Mouse (Mus musculus) intestine, embryonic 15.5 days (tissue): ENCODE results near the gene Hoxa11. TPM values are rescaled to one million over a fixed set of nuclear protein-coding genes. Genes with fewer than 3 reads are reported as not detected.

ENCODE experiments used
- ATAC-seq: fragments of 200-750 bp; cut with Nextera tagmentation; 2 replicates; pipeline ENCODE4 v1.8.0; 2017; ENCODE audit warnings: moderate TSS enrichment, moderate library complexity
- H3K27ac ChIP-seq: fragments of 300-500 bp; sonication (generic); 2 replicates; pipeline ENCODE4 v1.5.1; 2015; ENCODE audit warnings: mild to moderate bottlenecking, inconsistent platforms
- H3K27me3 ChIP-seq: fragments of 300-500 bp; sonication (generic); replicated peaks from 2 replicates; pipeline ENCODE4 v1.6.1; 2015; ENCODE audit warnings: inconsistent platforms
- H3K36me3 ChIP-seq: fragments of 300-500 bp; sonication (generic); 2 replicates; pipeline ENCODE4 v1.6.1; 2015; ENCODE audit warnings: inconsistent platforms
- H3K4me1 ChIP-seq: fragments of 300-500 bp; sonication (generic); replicated peaks from 2 replicates; pipeline ENCODE4 v1.6.1; 2015; ENCODE audit warnings: inconsistent platforms
- H3K4me2 ChIP-seq: fragments of 300-500 bp; sonication (generic); replicated peaks from 2 replicates; pipeline ENCODE4 v1.6.1; 2015; ENCODE audit warnings: mild to moderate bottlenecking, inconsistent platforms
- H3K4me3 ChIP-seq: fragments of 300-500 bp; sonication (generic); replicated peaks from 2 replicates; pipeline ENCODE4 v1.5.1; 2015; ENCODE audit warnings: inconsistent platforms
- H3K9ac ChIP-seq: fragments of 300-500 bp; sonication (generic); 2 replicates; pipeline ENCODE4 v1.6.1; 2015; ENCODE audit warnings: inconsistent platforms
- H3K9me3 ChIP-seq: fragments of 300-500 bp; sonication (generic); 2 replicates; pipeline ENCODE4 v1.6.1; 2016; ENCODE audit warnings: inconsistent platforms
- WGBS: fragments of 180-500 bp; shearing (Covaris S2); methylation state at CpG from one replicate; pipeline ENCODE4 v1.1.7; 2015; 5-methylcytosine and 5-hydroxymethylcytosine counted together
- polyA plus RNA-seq: library from polyadenylated mRNA; unstranded; fragments of >200 nt; fragmentation: Nextera tagmentation; extraction: Ambion mirVana; gene quantifications from 2 replicates; pipeline ENCODE4 v1.2.1, GENCODE M21; 2015

The Hoxa11 gene
- polyA plus RNA-seq, 1 experiment from 2014 or later = 3.3 TPM

DNA sequence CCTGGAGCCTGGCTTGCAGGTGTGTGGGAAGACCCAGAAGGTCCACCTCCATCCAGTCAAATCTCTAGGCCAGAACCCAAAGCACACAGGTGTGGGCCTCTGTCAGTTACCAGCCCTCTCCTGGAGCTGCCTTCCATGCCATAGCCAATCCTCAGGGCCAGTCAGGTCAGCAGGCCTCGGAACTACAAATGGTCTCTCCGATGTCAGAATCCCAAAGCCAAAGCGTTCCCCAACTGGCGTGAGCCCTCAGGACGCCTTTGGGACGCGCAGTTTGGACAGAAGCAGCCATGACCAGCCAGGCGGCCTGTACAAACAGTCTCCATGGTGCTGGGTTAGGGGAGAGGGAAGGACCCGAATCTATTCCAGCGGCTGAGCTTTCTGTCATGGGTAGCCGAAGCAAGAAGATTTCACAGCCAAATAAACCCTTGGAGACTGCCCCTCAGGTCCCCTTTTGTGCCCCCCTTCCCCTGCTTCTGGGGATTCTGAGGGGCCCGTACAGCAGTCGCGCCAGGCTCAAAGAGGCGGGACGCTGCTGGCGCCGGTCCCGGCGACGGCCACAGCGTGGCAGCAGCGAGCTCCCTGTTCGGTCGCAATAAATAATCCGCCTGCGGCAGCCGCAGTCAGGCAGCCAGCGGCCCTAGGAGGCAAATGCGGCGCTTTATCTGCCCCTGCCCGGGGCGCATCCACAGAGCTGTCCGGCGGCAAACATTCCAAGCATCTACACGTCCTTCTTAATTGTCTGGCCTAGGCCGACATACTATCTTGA, 34.3 kb downstream of the Hoxa11 start:
- H3K36me3 ChIP-seq = no peaks in the 10 kb centered on the region
- H3K4me2 ChIP-seq = peak overlapping the region; percentile 69
- peak overlapping the region; percentile 48; the same call in 1 of the 2 replicates for H3K27ac ChIP-seq
- WGBS = 2% methylated on average over 37 of the region's 37 CpGs
- peak overlapping the region; percentile 52 for H3K4me3 ChIP-seq
- peaks cover 75% of the 10 kb centered on the region for H3K27me3 ChIP-seq
- peaks cover 40% of the 10 kb centered on the region for H3K4me1 ChIP-seq
- H3K9ac ChIP-seq = peak overlapping the region; percentile 69
- peak; percentile 72 for ATAC-seq
- no peaks in the 10 kb centered on the region for H3K9me3 ChIP-seq

DNA sequence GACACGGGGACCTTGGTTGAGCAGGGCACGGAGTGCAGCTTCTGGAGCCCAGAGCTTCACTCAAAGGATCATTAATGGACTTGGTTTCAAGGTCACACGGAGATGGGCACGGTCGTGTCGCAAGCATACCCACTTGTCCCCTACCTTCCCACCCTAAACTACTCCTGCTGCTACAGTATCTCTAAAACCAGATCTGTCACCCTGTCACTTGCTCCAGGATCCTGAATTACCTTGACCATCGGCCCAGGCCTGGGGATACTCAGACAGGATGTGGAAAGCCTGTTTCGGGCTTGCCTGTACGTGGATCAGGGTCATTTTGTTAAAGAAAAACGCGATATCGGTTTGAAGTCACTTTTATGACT, 35.9 kb downstream of the Hoxa11 start:
- ATAC-seq = no peak
- WGBS = 28% methylated on average over 12 of the region's 12 CpGs
- peak overlapping the region; percentile 91 for H3K4me2 ChIP-seq
- peaks cover 72% of the 10 kb centered on the region for H3K27me3 ChIP-seq
- H3K36me3 ChIP-seq = no peaks in the 10 kb centered on the region
- no peaks in the 10 kb centered on the region for H3K9me3 ChIP-seq
- H3K4me1 ChIP-seq = peaks cover 39% of the 10 kb centered on the region
- peak overlapping the region; percentile 15 for H3K9ac ChIP-seq
- H3K27ac ChIP-seq = 0 out of 2 replicates have a peak overlapping the region, but pooled peaks have one; percentile 27
- H3K4me3 ChIP-seq = peak overlapping the region; percentile 39

DNA sequence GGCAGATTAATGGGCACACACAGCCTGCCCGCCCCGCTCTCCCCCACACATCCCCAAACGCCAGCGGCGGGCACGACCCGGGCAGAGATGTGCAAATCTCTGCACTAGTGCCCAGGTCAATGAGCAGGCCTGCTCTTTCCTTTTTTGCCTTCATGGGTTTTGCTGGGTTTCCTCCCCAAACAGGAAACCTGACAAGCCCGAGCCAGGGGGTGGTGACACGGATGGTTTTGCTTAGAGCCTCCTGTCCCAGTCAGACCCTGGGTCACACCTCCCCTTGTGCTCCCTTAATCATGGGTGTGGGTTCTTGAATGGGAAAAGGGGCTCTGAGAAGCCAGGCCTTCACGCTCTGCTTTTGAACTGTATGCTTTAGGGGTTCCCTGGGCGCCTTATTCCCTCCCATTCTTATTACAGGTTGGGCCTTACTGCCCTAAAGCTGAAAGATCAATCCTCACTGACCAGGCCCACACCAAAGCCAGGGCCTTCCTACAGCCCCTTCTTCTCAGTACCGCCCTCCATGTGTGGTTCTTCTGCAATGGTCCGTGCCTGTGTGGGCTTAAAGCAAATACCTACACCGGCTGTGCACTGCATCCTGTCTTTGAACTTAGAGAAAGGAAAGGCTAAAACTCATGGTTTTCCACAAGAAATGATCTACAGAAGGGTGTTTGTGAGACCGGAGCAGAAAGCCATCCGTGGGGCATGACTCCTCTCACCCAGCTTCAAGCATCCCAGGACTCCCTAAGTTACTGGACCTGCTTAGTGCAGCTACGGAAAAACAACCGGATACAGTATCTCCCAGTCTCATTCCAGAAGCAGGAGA, 36.5 kb downstream of the Hoxa11 start:
- Histone ChIP-seq H3K27ac (peak overlapping the region; percentile 30; the same call in 1 of the 2 replicates), H3K27me3 (peaks cover 66% of the 10 kb centered on the region), H3K9me3 (no peaks in the 10 kb centered on the region), H3K9ac (peak overlapping the region; percentile 15), H3K4me3 (peak overlapping the region; percentile 39), H3K4me2 (peak overlapping the region; percentile 91), H3K4me1 (peaks cover 39% of the 10 kb centered on the region), H3K36me3 (no peaks in the 10 kb centered on the region)
- WGBS = 28% methylated on average over 17 of the region's 18 CpGs
- ATAC-seq = no peak

DNA sequence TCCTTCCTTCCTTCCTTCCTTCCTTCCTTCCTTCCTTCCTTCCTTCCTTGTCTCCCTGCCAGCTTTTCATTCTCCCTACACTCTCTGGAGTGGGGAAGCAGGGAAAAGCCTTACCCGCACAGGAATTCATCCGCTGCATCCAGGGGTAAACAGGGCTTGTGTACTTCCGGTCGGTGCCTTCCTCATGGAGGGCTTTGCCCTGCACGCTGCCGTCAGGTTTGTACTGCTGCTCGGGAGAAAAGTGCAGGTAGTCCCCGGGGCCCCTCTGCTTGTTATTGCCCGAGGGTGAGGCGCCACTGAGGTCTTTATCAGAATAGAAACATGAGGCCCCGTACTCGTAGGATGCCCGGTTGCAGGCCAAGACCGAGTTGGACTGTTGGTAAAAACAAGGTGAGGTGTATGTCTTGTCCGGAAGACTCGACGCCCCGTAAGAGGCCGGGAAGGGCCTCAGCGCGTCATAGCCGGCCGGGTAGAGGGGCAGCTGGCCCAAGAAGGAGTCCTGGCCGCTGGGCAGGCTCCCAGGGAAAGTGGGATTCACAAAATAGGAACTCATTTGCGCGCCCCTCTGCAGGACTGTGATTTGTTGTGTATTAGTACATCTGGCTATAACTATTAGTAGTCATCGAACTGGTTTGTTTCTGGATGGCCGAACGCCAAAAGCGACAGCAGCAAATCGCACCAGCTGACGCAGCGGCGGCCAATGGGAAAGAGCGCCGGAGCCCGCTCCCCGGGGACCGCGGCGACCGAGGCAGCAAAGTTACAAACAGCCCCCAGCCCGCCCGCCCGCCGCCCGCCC, 37.3 kb downstream of the Hoxa11 start, which contains the start of gene Hoxa6:
Hoxa6 (minus strand) TSS at position 651 of the 796 bp plus-strand sequence.
- peak within 1 kb of the TSS; percentile 91 for H3K4me2 ChIP-seq
- peaks cover 63% of the 10 kb centered on the region for H3K27me3 ChIP-seq
- peak within 1 kb of the TSS; percentile 15 for H3K9ac ChIP-seq
- peaks cover 39% of the 10 kb centered on the region for H3K4me1 ChIP-seq
- no peaks in the 10 kb centered on the region for H3K9me3 ChIP-seq
- H3K4me3 ChIP-seq = peak within 1 kb of the TSS; percentile 39
- H3K36me3 ChIP-seq = no peaks in the 10 kb centered on the region
- WGBS = 7% methylated on average over 47 of the region's 47 CpGs
- H3K27ac ChIP-seq = peak within 1 kb of the TSS; percentile 33
- 0 out of 2 replicates have a peak, but pooled peaks have one; percentile 6 for ATAC-seq

DNA sequence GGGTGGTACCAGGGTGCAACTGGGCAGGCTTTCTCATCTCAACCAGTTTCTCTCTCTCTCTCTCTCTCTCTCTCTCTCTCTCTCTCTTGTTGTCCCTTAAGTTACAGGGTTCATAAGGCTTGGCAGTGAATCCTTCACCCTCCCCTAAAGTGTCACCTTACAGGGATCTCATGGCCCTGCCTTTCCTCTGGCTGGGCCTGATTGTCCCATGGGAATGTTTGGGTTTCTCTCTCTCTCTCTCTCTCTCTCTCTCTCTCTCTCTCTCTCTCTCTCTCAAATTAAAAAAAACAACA, 38.0 kb downstream of the Hoxa11 start:
- Histone ChIP-seq H3K9me3 (no peaks in the 10 kb centered on the region), H3K9ac (no peak overlapping the region), H3K4me3 (0 out of 2 replicates have a peak overlapping the region, but pooled peaks have one; percentile 9), H3K27me3 (peaks cover 57% of the 10 kb centered on the region), H3K4me2 (peak overlapping the region; percentile 91), H3K4me1 (peaks cover 34% of the 10 kb centered on the region), H3K36me3 (no peaks in the 10 kb centered on the region), H3K27ac (0 out of 2 replicates have a peak overlapping the region, but pooled peaks have one; percentile 33)
- ATAC-seq = no peak

DNA sequence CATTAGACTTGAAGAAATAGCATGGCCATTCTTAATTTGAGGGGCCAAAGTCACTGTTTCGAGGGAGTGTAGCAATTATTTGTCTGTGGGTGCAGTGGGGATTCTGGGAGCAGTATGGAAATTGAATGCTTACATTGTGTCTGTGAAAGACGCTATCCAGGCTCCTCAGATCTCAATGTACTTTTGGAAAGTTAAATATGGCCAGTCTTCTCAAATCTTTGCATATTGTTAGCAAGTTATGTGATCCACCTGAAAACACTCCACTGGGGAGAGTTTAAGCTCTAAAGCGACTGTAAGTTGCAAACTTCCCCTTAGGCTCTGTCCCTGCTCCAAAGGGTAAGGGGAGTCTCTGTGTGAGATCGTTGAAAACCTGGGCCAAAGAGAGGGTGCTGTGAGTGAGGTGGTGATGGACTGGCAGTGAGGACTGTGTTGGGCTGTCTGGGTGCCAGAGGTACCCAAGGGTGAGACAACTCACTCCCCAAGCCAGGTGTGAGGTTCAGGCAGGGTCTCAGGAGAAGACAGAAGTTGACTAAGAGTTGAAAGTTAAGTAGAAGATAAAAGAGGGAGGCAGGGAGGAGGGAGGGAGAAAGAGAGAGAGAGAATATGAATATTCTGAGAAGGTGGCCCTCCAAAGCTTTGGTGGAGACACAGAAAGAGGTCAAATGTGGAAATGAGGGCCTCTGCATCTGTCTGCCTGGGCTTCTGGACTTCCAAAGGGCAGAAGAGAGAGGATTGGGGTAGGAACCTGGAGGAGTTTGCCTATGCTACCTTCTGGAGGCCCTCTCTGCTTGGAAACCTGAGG, 38.5 kb downstream of the Hoxa11 start:
- 0 out of 2 replicates have a peak overlapping the region, but pooled peaks have one; percentile 33 for H3K27ac ChIP-seq
- peaks cover 38% of the 10 kb centered on the region for H3K4me1 ChIP-seq
- H3K9ac ChIP-seq = 0 out of 2 replicates have a peak overlapping the region, but pooled peaks have one; percentile 9
- no peaks in the 10 kb centered on the region for H3K36me3 ChIP-seq
- H3K4me3 ChIP-seq = peak overlapping the region; percentile 9; the same call in 1 of the 2 replicates
- peak overlapping the region; percentile 91 for H3K4me2 ChIP-seq
- ATAC-seq = no peak
- H3K27me3 ChIP-seq = peaks cover 55% of the 10 kb centered on the region
- WGBS = 30% methylated on average over 4 of the region's 4 CpGs
- H3K9me3 ChIP-seq = no peaks in the 10 kb centered on the region

DNA sequence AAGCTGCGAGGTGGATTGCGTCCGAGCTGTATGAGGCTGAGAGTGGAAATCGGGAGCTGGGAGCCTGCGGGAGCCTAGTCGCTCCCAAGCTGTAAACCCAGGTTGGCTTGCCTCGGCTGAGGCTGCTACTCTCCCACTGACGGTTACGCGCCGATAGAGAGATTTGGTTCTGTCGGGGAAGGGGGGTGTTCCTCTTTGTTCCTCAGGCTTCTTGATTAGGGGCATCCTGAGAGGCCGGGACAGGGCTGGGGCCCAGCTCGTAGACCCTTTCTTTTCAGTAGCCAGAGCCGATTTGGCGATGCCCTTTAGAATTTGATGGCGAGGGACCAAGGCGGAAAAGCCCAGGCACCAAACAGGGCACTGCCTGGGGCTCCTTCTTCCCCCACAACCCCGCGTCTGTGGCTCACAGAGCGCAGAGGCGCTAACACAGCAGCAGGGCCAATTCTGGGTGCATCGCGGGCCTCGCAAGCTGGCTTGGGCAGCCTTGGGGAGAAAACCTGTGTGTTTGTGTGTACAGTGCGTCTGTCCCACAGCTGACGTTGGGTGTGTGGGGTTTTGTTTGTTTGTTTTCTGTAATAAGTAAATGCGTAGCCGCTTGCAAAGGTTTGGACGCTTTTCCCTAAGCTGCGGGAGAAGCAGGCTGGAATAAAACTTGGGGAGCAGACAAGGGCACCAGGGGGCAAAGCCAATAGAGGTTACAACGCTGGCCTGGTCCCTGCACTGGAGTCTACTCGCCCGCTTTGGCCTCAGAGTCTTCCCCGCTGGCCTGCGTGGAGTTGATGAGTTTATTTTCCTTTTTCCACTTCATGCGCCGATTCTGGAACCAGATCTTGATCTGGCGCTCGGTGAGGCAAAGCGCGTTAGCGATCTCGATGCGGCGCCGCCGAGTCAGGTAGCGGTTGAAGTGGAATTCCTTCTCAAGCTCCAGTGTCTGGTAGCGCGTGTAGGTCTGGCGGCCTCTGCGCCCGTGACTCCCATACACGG, 39.7 kb downstream of the Hoxa11 start:
- Histone ChIP-seq H3K9me3 (no peaks in the 10 kb centered on the region), H3K36me3 (no peaks in the 10 kb centered on the region), H3K27ac (peak overlapping the region; percentile 45), H3K9ac (peak overlapping the region; percentile 9; the same call in 1 of the 2 replicates), H3K4me3 (peak overlapping the region; percentile 14), H3K4me2 (peak overlapping the region; percentile 91), H3K27me3 (peaks cover 45% of the 10 kb centered on the region), H3K4me1 (peaks cover 27% of the 10 kb centered on the region)
- no peak for ATAC-seq
- WGBS = 30% methylated on average over 55 of the region's 55 CpGs

DNA sequence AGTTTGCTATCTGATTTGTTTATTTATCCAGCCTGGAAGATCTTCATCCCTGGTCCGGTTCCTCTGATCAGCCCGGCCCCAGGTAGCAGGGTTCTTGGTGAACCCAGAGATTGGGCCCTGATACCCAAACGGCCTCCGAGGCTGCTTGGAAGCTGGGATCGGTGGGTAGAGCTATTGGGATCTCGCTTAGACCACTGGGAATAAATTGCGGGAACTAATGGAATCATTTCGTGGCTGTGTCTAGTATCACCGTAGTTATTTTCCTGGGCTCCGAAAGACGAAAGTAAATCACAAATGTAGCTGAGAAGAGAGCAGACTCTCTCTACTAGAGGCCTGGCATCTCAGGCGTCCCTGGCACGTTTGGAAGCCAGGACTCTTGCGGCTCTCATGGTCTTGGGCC, 40.4 kb downstream of the Hoxa11 start:
- WGBS = 31% methylated on average over 14 of the region's 14 CpGs
- Histone ChIP-seq H3K27me3 (peaks cover 43% of the 10 kb centered on the region), H3K9me3 (no peaks in the 10 kb centered on the region), H3K4me1 (peaks cover 30% of the 10 kb centered on the region), H3K9ac (peak overlapping the region; percentile 9; the same call in 1 of the 2 replicates), H3K36me3 (no peaks in the 10 kb centered on the region), H3K27ac (peak overlapping the region; percentile 45), H3K4me3 (peak overlapping the region; percentile 4; the same call in 1 of the 2 replicates), H3K4me2 (peak overlapping the region; percentile 91)
- ATAC-seq = no peak

DNA sequence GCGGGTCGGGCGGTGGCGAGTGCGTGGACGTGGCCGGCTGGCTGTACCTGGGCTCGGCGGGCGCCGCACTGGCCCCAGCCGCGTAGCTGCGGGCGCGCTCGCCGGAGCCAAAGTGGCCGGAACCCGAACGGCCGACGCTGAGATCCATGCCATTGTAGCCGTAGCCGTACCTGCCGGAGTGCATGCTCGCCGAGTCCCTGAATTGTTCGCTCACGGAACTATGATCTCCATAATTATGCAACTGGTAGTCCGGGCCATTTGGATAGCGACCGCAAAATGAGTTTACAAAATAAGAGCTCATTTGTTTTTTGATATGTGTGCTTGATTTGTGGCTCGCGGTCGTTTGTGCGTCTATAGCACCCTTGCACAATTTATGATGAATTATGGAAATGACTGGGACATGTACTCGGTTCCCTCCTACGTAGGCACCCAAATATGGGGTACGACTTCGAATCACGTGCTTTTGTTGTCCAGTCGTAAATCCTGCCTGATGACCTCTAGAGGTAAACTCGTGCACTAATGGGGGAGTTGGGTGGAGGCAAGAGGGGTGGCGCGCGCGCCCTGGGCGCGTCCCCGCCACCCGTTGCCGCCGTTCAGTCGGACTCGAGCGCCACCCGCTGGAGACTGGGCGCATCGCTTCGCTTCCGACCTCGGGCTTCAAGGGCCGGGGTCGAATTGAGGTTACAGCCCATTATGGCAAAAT, 41.4 kb downstream of the Hoxa11 start, which contains the start of gene Hoxa5:
Hoxa5 (minus strand) TSS at position 538 of the 703 bp plus-strand sequence.
- peak within 1 kb of the TSS; percentile 81 for H3K9ac ChIP-seq
- H3K36me3 ChIP-seq = no peaks in the 10 kb centered on the region
- H3K4me3 ChIP-seq = peak within 1 kb of the TSS; percentile 60
- no peaks in the 10 kb centered on the region for H3K9me3 ChIP-seq
- WGBS = 3% methylated on average over 65 of the region's 65 CpGs
- peak within 1 kb of the TSS; percentile 91 for H3K4me2 ChIP-seq
- H3K27ac ChIP-seq = peak within 1 kb of the TSS; percentile 73
- ATAC-seq = peak; percentile 55
- H3K27me3 ChIP-seq = peaks cover 33% of the 10 kb centered on the region
- peaks cover 27% of the 10 kb centered on the region for H3K4me1 ChIP-seq
